Mouse (Mus musculus) heart, embryonic 15.5 days (tissue): ENCODE measurements around the gene Frmpd1. TPM values are rescaled to one million over a fixed set of nuclear protein-coding genes. Genes with fewer than 3 reads are reported as not detected.
A peak's percentile ranks its signal among the peaks of the same experiment; 100 is the strongest.

Experiments
- ATAC-seq: fragments of 200-750 bp; cut with Nextera tagmentation; replicated peaks from 2 replicates; pipeline ENCODE4 v1.8.0; 2017; ENCODE audit warnings: low read depth, moderate TSS enrichment; ENCODE audit not compliant: insufficient number of reproducible peaks, insufficient read depth, low FRiP score
- H3K27ac ChIP-seq: fragments of 300-500 bp; sonication (generic); 2 replicates; pipeline ENCODE4 v1.5.1; 2015; ENCODE audit warnings: mild to moderate bottlenecking, inconsistent platforms
- H3K27me3 ChIP-seq: fragments of 300-500 bp; sonication (generic); 2 replicates; pipeline ENCODE4 v1.6.1; 2015; ENCODE audit warnings: inconsistent platforms
- H3K36me3 ChIP-seq: fragments of 300-500 bp; sonication (generic); 2 replicates; pipeline ENCODE4 v1.6.1; 2015; ENCODE audit warnings: mild to moderate bottlenecking, inconsistent platforms
- H3K4me1 ChIP-seq: fragments of 300-500 bp; sonication (generic); replicated peaks from 2 replicates; pipeline ENCODE4 v1.6.1; 2015; ENCODE audit warnings: inconsistent platforms
- H3K4me2 ChIP-seq: fragments of 300-500 bp; sonication (generic); 2 replicates; pipeline ENCODE4 v1.6.1; 2015; ENCODE audit warnings: inconsistent platforms, mild to moderate bottlenecking, moderate library complexity
- H3K4me3 ChIP-seq: fragments of 300-500 bp; sonication (generic); 2 replicates; pipeline ENCODE4 v1.5.1; 2015; ENCODE audit warnings: mild to moderate bottlenecking, inconsistent platforms
- H3K9ac ChIP-seq: fragments of 300-500 bp; sonication (generic); 2 replicates; pipeline ENCODE4 v1.6.1; 2015; ENCODE audit warnings: mild to moderate bottlenecking, inconsistent platforms
- H3K9me3 ChIP-seq: fragments of 300-500 bp; sonication (generic); replicated peaks from 2 replicates; pipeline ENCODE4 v1.6.1; 2016; ENCODE audit warnings: inconsistent platforms
- WGBS: fragments of 180-500 bp; shearing (Covaris S2); methylation state at CpG from one replicate; pipeline ENCODE4 v1.1.7; 2015; ENCODE audit warnings: mixed read lengths; 5-methylcytosine and 5-hydroxymethylcytosine counted together
- polyA plus RNA-seq: library from polyadenylated mRNA; unstranded; fragments of >200 nt; fragmentation: Nextera tagmentation; extraction: Ambion mirVana; gene quantifications from 2 replicates; pipeline ENCODE4 v1.2.1, GENCODE M21; 2015

Gene Frmpd1
- polyA plus RNA-seq, 1 experiment from 2014 or later, result 1.5 TPM

DNA sequence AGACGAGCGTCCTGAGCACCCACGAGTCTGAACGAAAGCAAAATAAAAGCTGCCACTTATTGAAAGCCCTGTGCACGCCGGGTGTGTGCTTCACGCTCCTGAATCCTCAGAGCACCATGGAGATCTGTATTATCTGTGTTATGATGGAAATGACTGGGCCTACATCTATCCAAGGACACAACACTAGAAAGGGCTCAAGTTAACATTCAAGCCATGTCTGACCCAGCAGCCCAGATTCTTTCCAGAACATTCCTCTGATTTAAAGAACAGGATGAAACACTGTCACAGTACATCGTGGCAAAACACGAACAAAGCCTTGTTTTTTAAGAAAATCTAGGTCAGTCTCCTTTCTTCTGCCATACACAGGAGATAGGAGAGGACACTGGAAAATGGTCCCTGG lies 13.3 kb upstream of the Frmpd1 start:
- H3K9ac ChIP-seq, result no peak overlapping the region
- H3K27me3 ChIP-seq, result no peaks in the 10 kb centered on the region
- H3K27ac ChIP-seq, result no peak overlapping the region
- no peaks in the 10 kb centered on the region for H3K9me3 ChIP-seq
- no peak overlapping the region for H3K4me2 ChIP-seq
- no peaks in the 10 kb centered on the region for H3K36me3 ChIP-seq
- no peak for ATAC-seq
- peaks cover 4% of the 10 kb centered on the region; the same call in 1 of the 2 replicates for H3K4me1 ChIP-seq
- H3K4me3 ChIP-seq, result no peak overlapping the region
- 83% methylated on average over 9 of the region's 9 CpGs for WGBS

- Histone ChIP-seq H3K27me3 (peaks cover 39% of the 10 kb centered on the region), H3K4me3 (peak overlapping the region; percentile 82), H3K9ac (peak overlapping the region; percentile 75), H3K36me3 (no peaks in the 10 kb centered on the region), H3K4me2 (peak overlapping the region; percentile 100), H3K4me1 (peaks cover 22% of the 10 kb centered on the region), H3K9me3 (no peaks in the 10 kb centered on the region), H3K27ac (peak overlapping the region; percentile 64)
- ATAC-seq, result peak; percentile 15; the same call in 1 of the 2 replicates
- WGBS, result 24% methylated on average over 13 of the region's 13 CpGs
Measured at GRCm38 (mm10) chr4:45183818-45184520, 706 bp upstream of the Frmpd1 start.

DNA sequence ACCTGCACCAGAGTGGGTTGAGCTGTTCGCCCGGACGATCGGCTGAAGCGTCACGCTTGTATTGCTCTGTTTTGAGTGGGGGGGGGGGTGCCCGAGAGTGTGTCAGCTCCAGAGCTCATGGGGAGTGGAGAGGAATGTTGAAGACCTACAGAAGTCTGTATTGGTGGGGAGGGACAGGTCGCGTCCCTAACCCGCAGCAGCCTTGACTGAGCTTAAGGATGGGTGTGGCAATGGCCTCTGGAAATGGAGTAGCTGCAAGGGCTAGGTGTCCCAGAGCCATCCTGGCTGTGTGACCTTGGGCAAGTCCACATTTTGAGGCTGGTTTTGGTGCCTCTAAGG lies 625 bp downstream of the Frmpd1 start:
- WGBS, result 4% methylated on average over 10 of the region's 10 CpGs
- Histone ChIP-seq H3K27me3 (peaks cover 35% of the 10 kb centered on the region), H3K9me3 (no peaks in the 10 kb centered on the region), H3K9ac (peak overlapping the region; percentile 75), H3K4me3 (peak overlapping the region; percentile 82), H3K27ac (no peak overlapping the region), H3K4me1 (peaks cover 22% of the 10 kb centered on the region), H3K36me3 (no peaks in the 10 kb centered on the region), H3K4me2 (peak overlapping the region; percentile 100)
- peak; percentile 5; the same call in 1 of the 2 replicates for ATAC-seq

DNA sequence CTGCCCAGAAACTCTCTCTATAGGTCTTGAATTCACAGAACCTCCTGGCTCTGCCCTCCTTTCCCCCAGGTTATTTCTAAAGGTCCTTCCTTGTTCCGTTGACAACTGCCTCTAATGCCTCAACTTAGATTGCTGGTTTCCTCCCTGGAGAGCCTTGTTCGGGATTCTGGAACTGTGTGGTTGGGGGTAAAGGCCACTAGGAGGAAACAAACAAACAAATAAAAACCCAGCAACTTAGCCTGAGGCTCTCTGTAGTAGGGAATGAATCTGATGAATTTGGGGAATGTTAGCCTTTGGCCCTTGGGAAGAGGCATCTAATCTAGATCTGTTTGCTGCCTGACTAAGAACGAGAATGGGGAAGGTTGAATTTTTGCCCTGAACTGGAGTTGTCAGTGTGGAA lies 13.6 kb downstream of the Frmpd1 start:
- ATAC-seq, result no peak
- Histone ChIP-seq H3K9me3 (no peaks in the 10 kb centered on the region), H3K9ac (no peak overlapping the region), H3K4me2 (no peak overlapping the region), H3K4me1 (peaks cover 7% of the 10 kb centered on the region; the same call in 1 of the 2 replicates), H3K36me3 (no peaks in the 10 kb centered on the region), H3K27me3 (no peaks in the 10 kb centered on the region), H3K27ac (no peak overlapping the region), H3K4me3 (no peak overlapping the region)
- WGBS, result 53% methylated on average over 3 of the region's 3 CpGs

GRCm38 (mm10) chr4:45203283-45203682 lies 18.6 kb downstream of the Frmpd1 start:
- H3K4me1 ChIP-seq, result peaks cover 7% of the 10 kb centered on the region; the same call in 1 of the 2 replicates
- H3K27ac ChIP-seq, result no peak overlapping the region
- no peaks in the 10 kb centered on the region for H3K9me3 ChIP-seq
- no peaks in the 10 kb centered on the region for H3K36me3 ChIP-seq
- no peak for ATAC-seq
- H3K27me3 ChIP-seq, result no peaks in the 10 kb centered on the region
- no peak overlapping the region for H3K9ac ChIP-seq
- H3K4me2 ChIP-seq, result no peak overlapping the region
- no peak overlapping the region for H3K4me3 ChIP-seq
- 85% methylated on average over 7 of the region's 7 CpGs for WGBS

- WGBS, result 22% methylated on average over 4 of the region's 4 CpGs
- no peaks in the 10 kb centered on the region for H3K36me3 ChIP-seq
- H3K27ac ChIP-seq, result no peak overlapping the region
- H3K27me3 ChIP-seq, result no peaks in the 10 kb centered on the region
- H3K4me3 ChIP-seq, result no peak overlapping the region
- no peaks in the 10 kb centered on the region for H3K9me3 ChIP-seq
- ATAC-seq, result no peak
- no peak overlapping the region for H3K4me2 ChIP-seq
- peaks cover 2% of the 10 kb centered on the region; the same call in 1 of the 2 replicates for H3K4me1 ChIP-seq
- no peak overlapping the region for H3K9ac ChIP-seq
Measured at GRCm38 (mm10) chr4:45207444-45207843, 22.8 kb downstream of the Frmpd1 start.

- WGBS, result 80% methylated on average over 12 of the region's 12 CpGs
- no peak overlapping the region for H3K27ac ChIP-seq
- ATAC-seq, result no peak
- H3K4me2 ChIP-seq, result no peak overlapping the region
- H3K9ac ChIP-seq, result no peak overlapping the region
- no peaks in the 10 kb centered on the region for H3K27me3 ChIP-seq
- H3K4me3 ChIP-seq, result no peak overlapping the region
- H3K9me3 ChIP-seq, result no peaks in the 10 kb centered on the region
- H3K4me1 ChIP-seq, result peaks cover 5% of the 10 kb centered on the region; the same call in 1 of the 2 replicates
- H3K36me3 ChIP-seq, result no peaks in the 10 kb centered on the region
Measured at GRCm38 (mm10) chr4:45208832-45209363, 24.2 kb downstream of the Frmpd1 start.

DNA sequence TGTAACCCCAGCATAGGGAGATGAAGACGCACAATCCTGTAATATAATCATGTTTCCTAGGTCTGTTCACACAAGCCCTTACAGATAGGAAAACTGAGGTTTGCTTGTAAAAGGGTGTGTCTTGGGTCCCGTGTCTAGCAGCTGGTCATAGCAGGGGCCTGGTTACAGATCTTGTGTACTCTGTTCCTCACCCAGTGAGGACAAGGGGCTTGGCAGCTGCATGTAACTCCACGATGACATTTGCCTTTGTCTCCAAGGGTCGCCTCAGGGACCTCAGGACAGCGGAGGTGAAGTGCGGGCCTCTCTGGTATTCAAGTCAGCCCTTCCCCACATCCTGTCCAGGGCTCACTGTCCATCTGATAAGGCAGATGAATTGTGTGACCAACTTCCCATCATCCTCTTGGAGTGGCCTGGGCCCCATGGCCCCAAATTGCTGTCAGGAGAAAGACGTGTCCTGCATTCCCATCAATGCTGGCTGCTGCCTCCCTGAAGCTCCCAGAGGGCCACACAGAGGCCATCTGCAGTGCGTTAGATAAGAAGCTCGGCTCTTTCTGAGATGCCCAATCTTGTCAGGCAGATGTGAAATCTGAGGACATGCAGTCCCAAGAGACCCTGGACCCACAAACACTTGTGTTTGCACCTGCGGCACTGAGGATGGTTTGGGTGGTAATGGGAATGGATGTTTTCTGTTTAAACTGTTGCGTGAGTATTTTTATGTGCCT lies 27.8 kb downstream of the Frmpd1 start:
- Histone ChIP-seq H3K27me3 (no peaks in the 10 kb centered on the region), H3K27ac (no peak overlapping the region), H3K9me3 (no peaks in the 10 kb centered on the region), H3K4me2 (no peak overlapping the region), H3K4me1 (peaks cover 5% of the 10 kb centered on the region; the same call in 1 of the 2 replicates), H3K36me3 (no peaks in the 10 kb centered on the region), H3K4me3 (no peak overlapping the region), H3K9ac (no peak overlapping the region)
- WGBS, result 47% methylated on average over 11 of the region's 11 CpGs
- ATAC-seq, result no peak

DNA sequence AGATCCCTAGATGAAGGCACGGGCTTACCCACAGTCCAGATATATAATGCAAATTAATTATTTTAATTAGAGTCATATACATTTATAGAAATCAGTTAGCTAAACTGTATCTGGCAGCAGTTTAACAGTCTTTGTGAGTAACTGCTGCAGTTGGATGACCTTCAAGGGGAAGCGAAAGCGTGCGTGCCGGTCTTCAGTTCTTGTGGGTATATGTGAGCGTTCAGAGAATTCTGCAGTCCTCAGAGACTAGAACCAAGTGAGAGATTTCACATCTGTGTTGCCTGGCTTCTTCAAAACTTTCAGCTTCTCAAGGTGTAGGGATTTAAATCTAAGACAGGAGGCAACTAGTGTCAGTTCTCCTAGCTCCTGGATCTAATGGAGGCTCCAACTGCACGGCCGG lies 35.3 kb downstream of the Frmpd1 start:
- ATAC-seq, result no peak
- Histone ChIP-seq H3K36me3 (no peaks in the 10 kb centered on the region), H3K4me2 (no peak overlapping the region), H3K27ac (no peak overlapping the region), H3K4me3 (no peak overlapping the region), H3K9ac (no peak overlapping the region), H3K27me3 (no peaks in the 10 kb centered on the region), H3K9me3 (no peaks in the 10 kb centered on the region), H3K4me1 (no peaks in the 10 kb centered on the region)
- 88% methylated on average over 8 of the region's 8 CpGs for whole genome bisulfite sequencing

GRCm38 (mm10) chr4:45222395-45222794 lies 37.7 kb downstream of the Frmpd1 start:
- Histone ChIP-seq H3K27me3 (no peaks in the 10 kb centered on the region), H3K36me3 (no peaks in the 10 kb centered on the region), H3K4me2 (no peak overlapping the region), H3K9me3 (no peaks in the 10 kb centered on the region), H3K27ac (no peak overlapping the region), H3K4me1 (no peaks in the 10 kb centered on the region), H3K4me3 (no peak overlapping the region), H3K9ac (no peak overlapping the region)
- WGBS, result 72% methylated on average over 2 of the region's 2 CpGs
- no peak for ATAC-seq

GRCm38 (mm10) chr4:45230263-45230662 lies 45.6 kb downstream of the Frmpd1 start:
- no peak for ATAC-seq
- H3K27me3 ChIP-seq, result no peaks in the 10 kb centered on the region
- no peak overlapping the region for H3K9ac ChIP-seq
- H3K9me3 ChIP-seq, result no peaks in the 10 kb centered on the region
- no peak overlapping the region for H3K4me3 ChIP-seq
- WGBS, result 76% methylated on average over 5 of the region's 5 CpGs
- H3K4me1 ChIP-seq, result no peaks in the 10 kb centered on the region
- H3K4me2 ChIP-seq, result no peak overlapping the region
- H3K36me3 ChIP-seq, result no peaks in the 10 kb centered on the region
- no peak overlapping the region for H3K27ac ChIP-seq
